Mouse (Mus musculus) natural killer cell, adult 2 months (primary cell): ENCODE measurements around the gene Bricd5.
"Not testable (repeated sequence)": the region's sequence is repeated elsewhere in the genome, so short reads cannot be mapped to it uniquely, and the experiment has no call there.

Source experiments
- DNase-seq, 2 experiments: peaks; one replicate each; pipeline ENCODE4 v3.0.0; 2022; ENCODE audit warnings: low spot score in 2 of 2

Gene Bricd5

GRCm38 (mm10) chr17:24473612-24474275 lies at the start of gene Bricd5:
Gene Bricd5, plus strand, starts transcription at chr17:24473884.
- no peak for DNase-seq

GRCm38 (mm10) chr17:24424489-24424888 lies 49.2 kb upstream of the Bricd5 start:
- DNase-seq, result no peak

GRCm38 (mm10) chr17:24425326-24425725 lies 48.4 kb upstream of the Bricd5 start:
- not testable (repeated sequence) for DNase-seq

GRCm38 (mm10) chr17:24425905-24426304 lies 47.8 kb upstream of the Bricd5 start:
- no peak for DNase-seq

GRCm38 (mm10) chr17:24426471-24427169 lies 47.1 kb upstream of the Bricd5 start, which contains the start of gene Eci1:
Gene Eci1, plus strand, starts transcription at chr17:24426641.
- peak; percentile 88 to 93 for DNase-seq

GRCm38 (mm10) chr17:24427170-24427557 lies 46.5 kb upstream of the Bricd5 start:
- no peak for DNase-seq

GRCm38 (mm10) chr17:24429201-24429983 lies 44.3 kb upstream of the Bricd5 start:
- DNase-seq, result no peak

GRCm38 (mm10) chr17:24437016-24437415 lies 36.7 kb upstream of the Bricd5 start:
- DNase-seq, result peak; percentile 45 to 53

- DNase-seq, result no peak
Observed at GRCm38 (mm10) chr17:24440377-24440776, 33.3 kb upstream of the Bricd5 start.

GRCm38 (mm10) chr17:24441148-24441547 lies 32.5 kb upstream of the Bricd5 start:
- no peak for DNase-seq

GRCm38 (mm10) chr17:24442107-24442506 lies 31.6 kb upstream of the Bricd5 start:
- no peak for DNase-seq

- no peak for DNase-seq
Observed at GRCm38 (mm10) chr17:24442632-24443155, 31.0 kb upstream of the Bricd5 start, which contains the start of gene Dnase1l2. Gene Dnase1l2, minus strand, starts transcription at chr17:24443105.

GRCm38 (mm10) chr17:24443409-24443808 lies 30.3 kb upstream of the Bricd5 start:
- DNase-seq, result no peak

GRCm38 (mm10) chr17:24446590-24446989 lies 27.1 kb upstream of the Bricd5 start:
- DNase-seq, result no peak

- DNase-seq, result no peak
Observed at GRCm38 (mm10) chr17:24449507-24449906, 24.2 kb upstream of the Bricd5 start.

- no peak for DNase-seq
Observed at GRCm38 (mm10) chr17:24451220-24451619, 22.5 kb upstream of the Bricd5 start.

- DNase-seq, result no peak
Observed at GRCm38 (mm10) chr17:24453372-24453771, 20.3 kb upstream of the Bricd5 start.

- DNase-seq, result peak; percentile 23 to 45
Observed at GRCm38 (mm10) chr17:24454218-24454755, 19.4 kb upstream of the Bricd5 start.

- DNase-seq, result peak; percentile 100
Observed at GRCm38 (mm10) chr17:24454756-24455522, 18.7 kb upstream of the Bricd5 start.

GRCm38 (mm10) chr17:24455523-24456206 lies 18.0 kb upstream of the Bricd5 start:
- DNase-seq, result not testable (repeated sequence)
